Mouse (Mus musculus): ENCODE results near the gene Ttc36. TPM values are rescaled to one million over a fixed set of nuclear protein-coding genes. Genes with fewer than 3 reads are reported as not detected.

Ttc36 gene
- polyA plus RNA-seq, 1 experiment from 2014 or later: not detected

- Histone ChIP-seq H3K4me1 (replicated peaks; ENCODE audit: control insufficient read depth, insufficient read depth, low read length) (peaks cover 9% of the 10 kb centered on the region), H3K27ac (no peak overlapping the region), H3K27me3 (ENCODE audit: control insufficient read depth, insufficient read depth, low read length) (no peaks in the 10 kb centered on the region), H3K9ac (no peak overlapping the region), H3K9me3 (ENCODE audit: control insufficient read depth, low read length) (no peaks in the 10 kb centered on the region), H3K36me3 (replicated peaks; ENCODE audit: control insufficient read depth, insufficient read depth) (peaks cover 44% of the 10 kb centered on the region), H3K4me3 (replicated peaks; ENCODE audit: low read length) (no peak overlapping the region), H3K4me2 (replicated peaks) (no peak overlapping the region)
- no peak for ATAC-seq (ENCODE audit: low FRiP score)
- no peak for DNase-seq (ENCODE audit: low spot score)
- WGBS: 75% methylated on average over 2 of the region's 2 CpGs
Measured at GRCm38 (mm10) chr9:44760873-44761272, 42.0 kb downstream of the Ttc36 start.

Other genes with a start within 250 kb of the Ttc36 start
- not detected in 2 replicates for gene Cxcr5, start 241.2 kb downstream of the Ttc36 start, polyA plus RNA-seq (2014; fragmentation: Nextera tagmentation; extraction: Ambion mirVana)
- 17.7 and 21.2 TPM in 2 replicates for gene Ddx6, start 198.2 kb downstream of the Ttc36 start, polyA plus RNA-seq (2014; fragmentation: Nextera tagmentation; extraction: Ambion mirVana)
- not detected in 2 replicates for gene Treh, start 129.8 kb downstream of the Ttc36 start, polyA plus RNA-seq (2014; fragmentation: Nextera tagmentation; extraction: Ambion mirVana)
- 41.9 and 46.4 TPM in 2 replicates for gene Phldb1, start 67.9 kb downstream of the Ttc36 start, polyA plus RNA-seq (2014; fragmentation: Nextera tagmentation; extraction: Ambion mirVana)
- gene Arcn1, start 35.2 kb downstream of the Ttc36 start, polyA plus RNA-seq (2014; fragmentation: Nextera tagmentation; extraction: Ambion mirVana): 148 and 169 TPM in 2 replicates
- gene Ift46, start 35.2 kb downstream of the Ttc36 start, polyA plus RNA-seq (2014; fragmentation: Nextera tagmentation; extraction: Ambion mirVana): 141 and 158 TPM in 2 replicates
- 14.2 and 14.3 TPM in 2 replicates for gene Tmem25, start 3.8 kb downstream of the Ttc36 start, polyA plus RNA-seq (2014; fragmentation: Nextera tagmentation; extraction: Ambion mirVana)
- gene Kmt2a, start 78.2 kb upstream of the Ttc36 start, polyA plus RNA-seq (2014; fragmentation: Nextera tagmentation; extraction: Ambion mirVana): 17.1 and 19.3 TPM in 2 replicates
- gene Atp5l, start 117.7 kb upstream of the Ttc36 start, polyA plus RNA-seq (2014; fragmentation: Nextera tagmentation; extraction: Ambion mirVana): 774 and 980 TPM in 2 replicates
- gene Ube4a, start 162.5 kb upstream of the Ttc36 start, polyA plus RNA-seq (2014; fragmentation: Nextera tagmentation; extraction: Ambion mirVana): 46.0 and 50.2 TPM in 2 replicates
- gene Cd3g, start 177.4 kb upstream of the Ttc36 start, polyA plus RNA-seq (2014; fragmentation: Nextera tagmentation; extraction: Ambion mirVana): not detected in 2 replicates
- not detected in 2 replicates for gene Cd3d, start 178.7 kb upstream of the Ttc36 start, polyA plus RNA-seq (2014; fragmentation: Nextera tagmentation; extraction: Ambion mirVana)
- gene Cd3e, start 206.6 kb upstream of the Ttc36 start, polyA plus RNA-seq (2014; fragmentation: Nextera tagmentation; extraction: Ambion mirVana): 0.20 and 0.22 TPM in 2 replicates
- 0.44 and 0.90 TPM in 2 replicates for gene Mpzl2, start 236.7 kb upstream of the Ttc36 start, polyA plus RNA-seq (2014; fragmentation: Nextera tagmentation; extraction: Ambion mirVana)